Mouse (Mus musculus): ENCODE results near the gene Bcam.
A peak's percentile ranks its signal among the peaks of the same experiment; 100 is the strongest.

Gene Bcam

DNA sequence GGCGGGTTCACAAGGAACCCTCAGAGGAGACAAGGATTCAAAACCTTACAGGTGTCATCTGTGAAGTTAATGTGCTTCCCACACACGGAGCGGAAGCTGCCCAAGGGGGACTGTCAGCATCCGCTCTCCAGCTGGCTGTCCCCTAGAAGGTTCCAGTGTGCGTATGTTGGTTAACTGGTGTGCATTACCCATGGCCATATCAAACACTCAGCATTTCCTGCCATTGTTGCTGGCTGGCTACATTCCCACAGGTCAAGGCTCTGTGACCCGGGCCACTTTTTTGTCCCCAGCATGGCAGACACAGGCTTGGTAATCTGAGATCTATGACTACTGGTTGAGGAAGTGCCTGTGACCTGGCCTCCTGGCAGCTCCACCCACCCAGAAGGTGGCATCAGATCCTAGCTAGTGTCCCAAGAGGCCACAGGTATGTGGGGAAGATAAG lies 48.0 kb downstream of the Bcam start:
- no peak for DNase-seq (ENCODE audit: low spot score)

DNA sequence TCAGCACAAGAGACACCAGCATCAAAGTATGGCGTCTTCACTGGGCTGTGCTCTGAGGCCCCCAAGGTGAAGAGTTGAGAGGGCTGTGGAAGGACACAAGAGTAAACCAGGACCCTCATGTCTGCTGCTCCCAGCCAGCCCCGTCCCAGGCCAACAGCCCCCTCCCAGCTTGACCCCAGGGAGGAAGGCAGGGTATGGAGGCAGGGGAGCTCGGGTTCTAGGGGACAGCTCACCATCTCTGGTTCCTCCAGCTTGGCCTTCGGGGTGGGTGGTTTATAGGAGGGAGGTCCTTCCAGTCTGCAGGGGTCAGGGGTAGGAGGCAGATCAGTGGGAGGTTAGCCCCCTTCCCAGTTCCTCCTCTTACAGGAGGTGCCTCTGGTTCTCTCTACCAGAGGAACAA lies 51.6 kb downstream of the Bcam start:
- no peak for DNase-seq (ENCODE audit: low spot score)

DNA sequence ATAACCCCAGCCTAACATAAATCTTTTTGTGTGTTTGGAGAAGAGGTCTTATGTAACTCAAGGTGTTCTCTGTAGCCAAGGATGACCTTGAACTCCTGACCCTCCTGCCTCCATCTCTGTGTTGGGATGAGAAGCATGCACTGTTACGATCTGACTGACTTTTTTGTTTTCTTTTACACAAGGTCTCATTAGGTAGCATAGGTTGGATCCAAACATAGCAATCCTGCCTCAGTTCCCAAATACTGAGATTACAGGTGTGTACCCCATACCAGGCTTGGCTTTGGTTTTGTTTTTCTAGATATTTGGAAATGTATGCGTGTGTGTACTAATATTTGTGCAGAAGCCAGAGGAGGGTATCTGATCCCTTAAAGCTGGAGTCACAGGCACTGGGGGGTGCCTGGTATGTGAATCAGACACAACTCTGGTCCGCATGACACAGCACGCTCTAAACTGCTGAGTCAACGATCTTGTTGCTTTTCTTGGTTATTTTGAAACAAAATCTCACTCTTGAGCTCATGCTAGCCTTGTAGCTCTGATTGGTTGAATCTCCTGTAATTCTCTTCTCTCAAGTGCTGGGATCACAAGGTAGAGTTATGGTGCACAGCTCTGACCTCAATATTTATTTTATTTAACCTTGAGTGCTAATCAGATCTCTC lies 52.4 kb downstream of the Bcam start:
- no peak for DNase-seq (ENCODE audit: low spot score)

DNA sequence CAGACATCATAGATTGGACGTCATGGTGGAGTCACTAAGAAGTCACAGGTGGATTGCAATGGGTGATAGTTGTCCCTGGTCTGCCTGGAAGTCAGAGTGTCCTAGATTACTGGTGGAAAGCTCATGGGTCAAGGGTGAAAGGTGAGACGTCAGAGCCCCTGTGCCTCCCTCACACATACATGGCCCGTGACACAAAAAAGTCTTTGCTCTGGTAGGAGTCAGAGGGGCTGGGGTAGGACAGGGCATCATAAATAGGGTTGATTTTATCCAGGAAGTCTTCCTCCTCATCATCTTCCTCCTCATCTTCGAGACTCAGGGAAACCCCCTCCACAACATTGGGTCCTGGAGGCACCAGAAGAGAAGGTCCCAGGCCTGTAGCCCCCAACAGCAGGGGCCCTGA lies 53.5 kb downstream of the Bcam start:
- DNase-seq (ENCODE audit: low spot score), result no peak

DNA sequence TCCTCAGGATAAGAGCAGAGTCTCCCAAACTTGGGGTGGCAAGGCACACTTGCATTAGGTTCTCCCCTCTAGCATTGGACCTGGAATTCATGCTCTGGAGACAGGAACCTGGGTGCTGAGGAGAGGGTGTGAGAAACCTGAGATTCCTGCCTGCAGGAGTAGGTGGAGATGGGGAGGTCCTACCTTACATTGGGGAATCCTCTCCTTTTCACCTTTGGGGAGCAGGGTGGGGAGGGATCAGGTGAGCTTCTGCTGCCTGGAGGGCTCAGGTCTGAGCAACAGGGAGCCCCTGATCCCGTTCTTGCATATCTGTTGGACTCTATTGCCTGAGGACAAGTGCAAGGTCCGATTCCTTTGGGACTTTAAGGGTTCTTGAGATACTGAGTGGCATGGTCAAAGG lies 54.0 kb downstream of the Bcam start:
- DNase-seq (ENCODE audit: low spot score), result no peak

DNA sequence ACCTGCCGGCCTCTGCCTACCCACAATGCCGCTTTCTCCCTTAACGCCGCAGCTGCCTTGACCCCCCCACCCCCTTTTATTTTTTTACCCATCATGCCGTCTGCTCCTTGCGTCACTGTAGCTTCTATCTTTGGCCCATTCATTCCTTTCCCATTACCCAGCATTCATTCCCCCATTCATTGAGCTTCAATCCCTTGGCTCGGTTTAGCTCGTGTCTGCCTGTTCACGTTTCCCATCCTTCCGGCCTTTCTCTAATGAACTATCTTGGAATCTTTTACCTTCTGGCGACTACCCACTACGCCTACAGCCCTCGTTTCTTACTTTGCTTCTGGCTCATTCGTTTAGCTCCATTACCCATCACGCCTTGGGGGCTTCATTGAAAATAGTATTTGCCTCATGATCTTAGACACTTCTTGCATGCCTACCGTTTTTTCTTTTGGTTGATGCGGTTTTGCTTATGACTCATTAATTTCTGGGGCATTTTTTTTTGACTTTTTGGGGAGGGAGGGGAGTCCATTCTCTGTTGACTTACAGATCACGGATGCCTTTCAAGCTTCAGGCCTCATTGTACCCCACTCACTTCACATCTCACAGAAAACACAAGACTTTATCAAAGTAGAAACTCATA lies 54.6 kb downstream of the Bcam start:
- no peak for DNase-seq (ENCODE audit: low spot score)

DNA sequence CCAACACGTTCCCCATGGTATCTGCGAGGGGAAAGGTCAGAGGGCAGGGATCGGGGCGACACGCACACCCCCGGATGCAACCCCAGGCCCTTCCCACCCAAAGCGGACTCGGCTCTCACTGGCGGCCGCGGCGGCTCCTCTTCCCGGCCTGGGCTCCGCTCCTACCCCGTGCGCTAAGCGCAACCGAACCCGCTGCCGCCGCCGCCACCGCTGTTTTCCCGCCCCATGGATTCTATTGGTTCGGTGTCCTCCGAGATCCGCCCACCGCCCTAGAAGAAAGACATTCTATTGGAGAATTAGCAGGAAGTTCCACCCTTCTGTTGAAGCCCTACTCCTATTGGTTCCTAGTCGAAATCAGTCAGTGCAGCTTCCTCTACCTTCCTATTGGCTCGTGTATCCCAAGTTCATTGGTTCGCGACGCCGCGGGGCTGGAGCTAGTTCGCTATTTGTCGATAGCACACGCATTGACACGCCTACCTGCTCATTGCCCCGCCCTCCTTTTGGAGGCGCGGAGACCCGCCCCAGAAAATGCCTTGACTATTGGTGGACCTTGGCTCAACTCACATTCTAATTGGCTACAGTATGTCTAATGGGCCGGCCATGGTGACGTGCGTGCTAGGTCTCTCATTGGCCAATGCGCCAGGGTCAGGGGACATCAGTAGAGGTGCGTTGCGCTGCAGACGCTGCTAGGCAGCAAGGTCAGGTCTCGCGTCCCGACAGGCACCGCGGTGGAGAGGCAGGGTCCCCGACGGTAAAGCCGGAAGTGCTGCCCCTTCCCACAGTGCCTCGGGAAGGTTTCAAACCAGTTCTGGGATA lies 55.4 kb downstream of the Bcam start, which contains the start of gene Tomm40:
Gene Tomm40 (minus strand): TSS at position 200 of the 816 bp plus-strand sequence.
- peak; percentile 100 for DNase-seq (ENCODE audit: low spot score)

DNA sequence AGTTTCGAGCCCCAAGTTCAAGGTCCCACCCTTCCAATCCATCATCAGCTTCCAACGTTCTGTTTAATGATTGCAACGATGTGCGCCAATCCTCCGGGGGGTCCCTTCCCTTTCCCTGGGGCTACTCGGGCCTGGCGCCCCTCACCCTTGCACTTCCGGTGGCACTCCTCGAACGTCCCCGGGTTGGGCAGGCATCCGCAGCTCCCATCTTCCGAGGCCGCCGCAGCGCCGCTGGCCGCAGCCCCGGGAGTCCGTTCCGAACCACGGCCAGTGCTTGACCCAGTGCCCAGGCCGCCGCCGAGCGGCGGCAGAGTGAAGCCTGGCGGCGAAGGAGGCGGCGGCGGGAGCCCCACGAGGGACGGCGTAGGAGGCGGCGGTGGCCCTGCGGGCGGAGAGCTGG lies 56.0 kb downstream of the Bcam start:
- DNase-seq (ENCODE audit: low spot score), result no peak

DNA sequence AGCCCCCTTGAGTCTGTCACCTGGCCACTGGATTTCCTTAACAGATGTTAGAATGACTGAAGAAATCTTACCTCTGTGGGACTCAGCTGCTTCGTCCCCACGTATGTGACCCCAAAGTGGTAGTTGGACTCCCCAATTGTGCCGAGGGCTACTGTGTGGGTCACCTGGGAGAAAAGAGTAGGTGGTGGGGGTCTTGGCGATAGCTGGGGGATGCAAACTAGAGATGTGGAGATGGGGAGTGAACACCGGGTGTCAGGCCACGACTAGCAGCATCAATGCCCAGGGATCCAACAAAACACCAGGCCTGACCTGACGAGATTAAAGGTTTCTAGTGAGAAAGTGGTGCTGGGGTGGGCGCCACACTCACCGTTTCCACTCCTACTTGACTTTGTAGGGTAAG lies 57.2 kb downstream of the Bcam start:
- DNase-seq (ENCODE audit: low spot score), result no peak

DNA sequence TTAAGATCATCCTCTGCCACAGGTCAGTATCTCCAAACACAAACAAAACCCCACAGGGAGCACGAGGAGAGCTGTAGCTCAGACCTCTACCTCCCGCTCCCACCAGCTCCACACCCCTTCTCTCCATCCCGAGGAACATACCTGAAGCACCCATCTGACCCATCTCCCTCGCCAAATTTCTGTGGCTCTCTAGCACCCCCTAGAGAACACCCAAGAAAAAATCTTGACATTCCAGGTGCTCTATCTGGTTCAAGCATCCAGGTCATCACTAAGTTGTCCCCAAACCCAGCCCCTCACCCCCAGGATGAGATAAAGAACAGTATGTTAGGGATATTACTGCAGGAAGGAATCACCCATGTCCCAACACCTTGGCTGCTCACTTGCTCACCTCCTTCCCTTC lies 57.6 kb downstream of the Bcam start:
- DNase-seq (ENCODE audit: low spot score), result no peak

DNA sequence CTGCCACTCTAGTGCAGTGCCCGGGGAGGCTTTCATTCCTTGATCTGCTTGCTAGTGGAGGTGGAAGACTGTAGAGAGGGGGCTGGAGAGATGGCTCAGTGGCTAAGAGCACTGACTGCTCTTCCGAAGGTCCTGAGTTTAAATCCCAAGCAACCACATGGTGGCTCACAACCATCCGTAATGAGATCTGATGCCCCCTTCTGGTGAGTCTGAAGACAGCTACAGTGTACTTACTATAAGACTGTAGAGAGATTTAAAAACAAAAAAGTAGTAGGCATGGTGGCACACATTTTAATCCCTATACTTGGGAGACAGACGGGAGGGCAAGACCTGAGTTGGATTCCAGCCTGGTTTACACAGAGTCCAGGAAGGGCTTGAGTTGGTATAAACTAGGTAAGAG lies 58.4 kb downstream of the Bcam start:
- DNase-seq (ENCODE audit: low spot score), result no peak

DNA sequence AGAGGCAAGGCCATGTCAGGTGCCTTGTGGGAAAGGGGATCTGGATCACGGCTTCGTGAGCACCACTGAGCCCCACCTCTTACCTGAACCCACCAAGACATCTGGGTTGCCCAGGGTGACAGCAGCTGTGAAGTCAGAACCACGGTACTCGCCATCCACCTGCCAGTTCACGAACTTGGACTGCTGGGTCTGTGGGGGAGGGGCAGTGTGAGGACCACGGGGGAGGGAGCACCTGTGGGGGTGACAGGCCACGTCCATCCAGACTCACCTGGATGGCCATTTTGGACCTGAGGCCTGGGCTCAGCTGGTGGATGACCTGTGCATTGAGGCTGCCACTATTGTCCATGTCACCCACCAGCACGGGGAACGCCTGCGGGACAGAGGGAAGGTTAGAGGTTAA lies 60.2 kb downstream of the Bcam start:
- DNase-seq (ENCODE audit: low spot score), result no peak

Data from left cerebral cortex, adult 11 months (tissue).